Mouse (Mus musculus) bone marrow, adult 2 months (tissue): ENCODE results near the gene Arsk.

Experiments
- CTCF ChIP-seq: fragments of 200-500 bp; IDR thresholded peaks from 2 replicates; pipeline ENCODE4 v1.5.1; 2011; ENCODE audit warnings: low read length, control low read depth; ENCODE audit not compliant: control insufficient read depth, insufficient read depth
- POLR2A ChIP-seq: fragments of 200-500 bp; IDR thresholded peaks from 2 replicates; pipeline ENCODE4 v1.6.1; 2011; ENCODE audit warnings: low read depth, mild to moderate bottlenecking, control low read depth, low read length, borderline replicate concordance; ENCODE audit not compliant: control insufficient read depth

DNA sequence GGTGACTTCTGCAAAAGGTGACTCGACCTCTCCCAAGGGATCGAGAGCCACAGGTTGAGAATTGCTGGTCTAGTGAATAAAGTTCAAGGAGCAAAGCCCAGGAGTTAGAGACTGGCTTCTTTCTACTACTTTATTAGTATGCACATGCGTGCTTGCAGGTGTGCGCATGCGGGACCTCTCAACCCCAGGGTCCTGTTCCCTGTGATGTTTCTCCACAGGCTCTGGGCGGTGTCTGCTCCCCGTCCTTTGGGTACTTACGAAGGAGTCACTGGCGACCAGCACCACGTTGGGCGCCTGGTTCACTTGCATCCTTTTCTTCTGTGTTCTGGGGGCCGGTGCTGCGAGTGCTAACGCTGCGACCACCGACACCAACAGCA lies 356 bp downstream of the Arsk start:
- TF ChIP-seq CTCF (no peak), POLR2A (no peak)
